In genomic region chr10:121586675-121587370, GRCm38 (mm10) we compare ENCODE assay signal across 8 mouse cellular contexts. TPM values are rescaled to one million over a fixed set of nuclear protein-coding genes. Genes with fewer than 3 reads are reported as not detected.
DNase-seq lines count a peak whose midpoint lies in the region; ATAC-seq and TF ChIP-seq lines count a peak whose summit lies in the region.

Gene Tbk1 (minus strand): TSS chr10:121586787.

- peak; percentile 95 for DNase-seq in gastrocnemius, postnatal 10 days
- DNase-seq in left cerebral cortex, postnatal 10 days (ENCODE audit: extremely low spot score in 1 of 2, low spot score in 2 of 2), result peak; percentile 90 to 97
- peak; percentile 94 for DNase-seq in right cerebral cortex, postnatal 25 days
- peak; percentile 93 for DNase-seq in urinary bladder, postnatal 4 days (ENCODE audit: low spot score in 2 of 2)

- intact Hi-C loops in left cerebral cortex, postnatal 10 days (cut with DNase I), result no loop called here

- peak within 1 kb of the TSS; percentile 84 for H3K4me3 ChIP-seq in cortical plate, adult 2 months (ENCODE audit: insufficient read depth, low read length)

- TF ChIP-seq CTCF in cortical plate, adult 2 months (IDR thresholded peaks at IDR 0.05; ENCODE audit: extremely low read depth, insufficient read depth, low read length), result no peak

- peak; percentile 82 for ATAC-seq in activated CD4-positive, CD25-positive, alpha-beta regulatory T cell, adult 4 months
- ATAC-seq in inflammation-experienced regulatory T-cells, adult 6 months, result peak; percentile 85
- peak; percentile 78 for ATAC-seq in megakaryocyte-erythroid progenitor cell, adult 5-6 weeks (replicated peaks; ENCODE audit: low FRiP score, low TSS enrichment, poor library complexity, severe bottlenecking)

- H3K27ac ChIP-seq in cortical plate, adult 2 months (ENCODE audit: insufficient read depth, low read length), result peak within 1 kb of the TSS; percentile 66

- peaks cover 2% of the 10 kb centered on the region; the same call in 1 of the 2 replicates for H3K4me1 ChIP-seq in cortical plate, adult 2 months (ENCODE audit: control insufficient read depth, insufficient read depth, low read length)

- TF ChIP-seq POLR2A in cortical plate, adult 2 months (IDR thresholded peaks at IDR 0.05; ENCODE audit: extremely low read depth, insufficient read depth, low read length), result peak; percentile 45; the same call in 1 of the 2 replicates

RNA-seq across cellular contexts. Expression of gene Tbk1, which starts in this region (rescaled TPM):
- 10 to 100 TPM; 69.4 to 74.8 TPM for polyA plus RNA-seq in activated CD4-positive, CD25-positive, alpha-beta regulatory T cell, adult 4 months (2017; shearing (Covaris generic))
- polyA plus RNA-seq in cortical plate, adult 2 months (2012; rRNA removed), result 41.5 and 46.4 TPM in 2 replicates
- total RNA-seq in gastrocnemius, postnatal 10 days (2021), result 10 to 100 TPM; 14.6 to 20.7 TPM
- polyA plus RNA-seq in inflammation-experienced regulatory T-cells, adult 6 months (2017; shearing (Covaris generic)), result 10 to 100 TPM; 82.8 to 83.5 (median 83.2) TPM
- total RNA-seq in left cerebral cortex, postnatal 10 days (2021), result 10 to 100 TPM; 38.2 to 41.2 TPM
- total RNA-seq in megakaryocyte-erythroid progenitor cell, adult 5-6 weeks (2014; fragmentation: Nextera tagmentation), result 28.9 and 31.5 TPM in 2 replicates
- total RNA-seq in megakaryocyte-erythroid progenitor cell, adult 5-6 weeks (2017), result 31.3 and 47.5 TPM in 2 replicates

Comparison
In these comparisons a context has a peak if more than half of its experiments do, and no peak if none do; other contexts are left out.
1. Peak in every context shown above with its lines: DNase-seq, ATAC-seq, H3K4me3 ChIP-seq and H3K27ac ChIP-seq.